Mouse (Mus musculus) midbrain, embryonic 16.5 days (tissue): Measurements from ENCODE around the gene Tomm20. TPM values are rescaled to one million over a fixed set of nuclear protein-coding genes. Genes with fewer than 3 reads are reported as not detected.

ENCODE experiments used
- ATAC-seq: fragments of 200-750 bp; cut with Nextera tagmentation; 2 replicates; pipeline ENCODE4 v1.8.0; 2017; ENCODE audit warnings: moderate TSS enrichment
- H3K27ac ChIP-seq: fragments of 300-500 bp; sonication (generic); 2 replicates; pipeline ENCODE4 v1.5.1; 2014; ENCODE audit warnings: mild to moderate bottlenecking, low read length, mixed read lengths
- H3K27me3 ChIP-seq: fragments of 300-500 bp; sonication (generic); 2 replicates; pipeline ENCODE4 v1.6.1; 2014; ENCODE audit warnings: low read depth, low read length, mixed read lengths; ENCODE audit not compliant: control insufficient read depth, insufficient read depth
- H3K36me3 ChIP-seq: fragments of 300-500 bp; sonication (generic); 2 replicates; pipeline ENCODE4 v1.6.1; 2014; ENCODE audit warnings: mild to moderate bottlenecking, low read length, moderate library complexity, mixed read lengths; ENCODE audit not compliant: control insufficient read depth, insufficient read depth
- H3K4me1 ChIP-seq: fragments of 300-500 bp; sonication (generic); 2 replicates; pipeline ENCODE4 v1.6.1; 2014; ENCODE audit warnings: mild to moderate bottlenecking, low read length, mixed read lengths; ENCODE audit not compliant: control insufficient read depth, insufficient read depth
- H3K4me2 ChIP-seq: fragments of 300-500 bp; sonication (generic); 2 replicates; pipeline ENCODE4 v1.6.1; 2014; ENCODE audit warnings: mild to moderate bottlenecking, low read length, mixed read lengths
- H3K4me3 ChIP-seq: fragments of 300-500 bp; sonication (generic); 2 replicates; pipeline ENCODE4 v1.5.1; 2014; ENCODE audit warnings: low read depth, mild to moderate bottlenecking, low read length, moderate library complexity, mixed read lengths
- H3K9ac ChIP-seq: fragments of 300-500 bp; sonication (generic); 2 replicates; pipeline ENCODE4 v1.6.1; 2014; ENCODE audit warnings: low read depth, low read length, mixed read lengths
- H3K9me3 ChIP-seq: fragments of 300-500 bp; sonication (generic); replicated peaks from 2 replicates; pipeline ENCODE4 v1.6.1; 2014; ENCODE audit warnings: mild to moderate bottlenecking, low read length, mixed read lengths; ENCODE audit not compliant: control insufficient read depth, poor library complexity, severe bottlenecking
- WGBS: fragments of 180-500 bp; shearing (Covaris S2); extraction: QIAGEN DNeasy Blood & Tissue Kit; methylation state at CpG from one replicate; pipeline ENCODE4 v1.1.7; 2014; 5-methylcytosine and 5-hydroxymethylcytosine counted together
- polyA plus RNA-seq: library from polyadenylated mRNA; unstranded; fragments of >200 nt; fragmentation: Nextera tagmentation; extraction: Ambion mirVana; gene quantifications from 2 replicates; pipeline ENCODE4 v1.2.1, GENCODE M21; 2015

Tomm20 gene
- polyA plus RNA-seq, 1 experiment from 2014 or later, result 220 TPM

GRCm38 (mm10) chr8:126907968-126908367 is 37.7 kb downstream of the Tomm20 start:
- WGBS, result 87% methylated on average over 9 of the region's 9 CpGs
- Histone ChIP-seq H3K4me1 (no peaks in the 10 kb centered on the region), H3K27me3 (no peaks in the 10 kb centered on the region), H3K27ac (no peak overlapping the region), H3K36me3 (no peaks in the 10 kb centered on the region), H3K4me3 (no peak overlapping the region), H3K9ac (no peak overlapping the region), H3K9me3 (no peaks in the 10 kb centered on the region), H3K4me2 (no peak overlapping the region)
- ATAC-seq, result no peak

GRCm38 (mm10) chr8:126907374-126907773 is 38.3 kb downstream of the Tomm20 start:
- no peak overlapping the region for H3K27ac ChIP-seq
- no peaks in the 10 kb centered on the region for H3K4me1 ChIP-seq
- 71% methylated on average over 3 of the region's 3 CpGs for WGBS
- peak; percentile 76 for ATAC-seq
- H3K4me2 ChIP-seq, result no peak overlapping the region
- H3K27me3 ChIP-seq, result no peaks in the 10 kb centered on the region
- H3K4me3 ChIP-seq, result no peak overlapping the region
- H3K9me3 ChIP-seq, result no peaks in the 10 kb centered on the region
- H3K9ac ChIP-seq, result no peak overlapping the region
- no peaks in the 10 kb centered on the region for H3K36me3 ChIP-seq

DNA sequence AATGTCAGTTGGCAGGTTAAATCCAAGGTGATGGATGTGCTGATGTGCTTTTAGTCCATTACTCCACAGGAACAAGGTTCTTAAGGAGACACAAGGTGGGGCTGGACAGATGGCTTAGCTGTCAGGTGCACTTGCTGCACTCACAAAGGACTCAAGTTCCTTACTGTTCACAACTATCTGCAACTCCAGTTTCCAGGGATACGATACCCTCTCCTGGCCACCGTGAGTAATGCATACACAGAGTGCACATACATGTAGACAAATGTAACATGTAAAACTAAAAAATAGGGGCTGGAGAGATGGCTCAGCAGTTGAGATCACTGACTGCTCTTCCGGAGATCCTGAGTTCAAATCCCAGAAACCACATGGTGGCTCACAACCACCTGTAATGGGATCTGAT is 40.3 kb downstream of the Tomm20 start:
- Histone ChIP-seq H3K36me3 (no peaks in the 10 kb centered on the region), H3K4me2 (no peak overlapping the region), H3K9me3 (no peaks in the 10 kb centered on the region), H3K9ac (no peak overlapping the region), H3K4me3 (no peak overlapping the region), H3K27me3 (no peaks in the 10 kb centered on the region), H3K4me1 (no peaks in the 10 kb centered on the region), H3K27ac (no peak overlapping the region)
- ATAC-seq, result no peak
- WGBS, result 92% methylated on average over 3 of the region's 3 CpGs

- Histone ChIP-seq H3K9me3 (no peaks in the 10 kb centered on the region), H3K9ac (no peak overlapping the region), H3K4me2 (no peak overlapping the region), H3K27me3 (no peaks in the 10 kb centered on the region), H3K4me1 (no peaks in the 10 kb centered on the region), H3K36me3 (no peaks in the 10 kb centered on the region), H3K4me3 (no peak overlapping the region), H3K27ac (no peak overlapping the region)
- 90% methylated on average over 9 of the region's 9 CpGs for WGBS
- ATAC-seq, result no peak
Measured at GRCm38 (mm10) chr8:126903927-126904326, 41.7 kb downstream of the Tomm20 start.

DNA sequence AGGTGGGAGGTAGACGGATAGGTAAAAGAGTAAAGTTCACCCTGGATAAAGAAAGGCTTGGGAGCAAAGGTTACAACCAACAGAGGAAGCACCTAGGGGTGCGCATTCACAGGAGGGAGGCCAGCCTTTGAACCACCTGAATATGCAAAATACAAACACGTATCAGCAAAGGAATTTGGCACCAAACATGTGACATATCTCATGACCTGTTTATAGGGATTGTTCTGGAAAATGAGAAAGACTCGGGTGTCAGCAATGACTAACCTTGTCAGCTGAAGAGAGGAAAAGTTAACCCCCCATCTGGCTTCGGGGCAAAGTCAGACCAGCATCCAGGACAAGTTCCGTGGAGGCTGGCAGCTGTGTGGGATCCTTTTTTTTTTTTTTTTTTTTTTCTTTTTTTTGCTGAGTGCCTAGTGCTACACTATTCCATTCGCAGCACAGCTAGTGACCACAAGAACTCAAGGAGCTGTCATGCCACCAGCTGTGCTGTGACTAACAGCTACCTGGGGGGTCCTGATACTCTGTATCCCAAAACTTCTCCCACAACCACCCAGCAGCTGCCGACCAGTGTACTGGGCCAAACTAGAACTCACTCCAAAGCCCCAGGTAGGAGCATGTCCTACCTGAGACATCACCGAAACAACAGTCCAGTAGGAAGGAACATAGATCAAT is 42.3 kb downstream of the Tomm20 start:
- Histone ChIP-seq H3K9ac (no peak overlapping the region), H3K9me3 (no peaks in the 10 kb centered on the region), H3K27me3 (no peaks in the 10 kb centered on the region), H3K27ac (no peak overlapping the region), H3K36me3 (no peaks in the 10 kb centered on the region), H3K4me1 (no peaks in the 10 kb centered on the region), H3K4me2 (no peak overlapping the region), H3K4me3 (no peak overlapping the region)
- 78% methylated on average over 9 of the region's 9 CpGs for WGBS
- ATAC-seq, result no peak

GRCm38 (mm10) chr8:126901612-126902011 is 44.0 kb downstream of the Tomm20 start:
- Histone ChIP-seq H3K36me3 (no peaks in the 10 kb centered on the region), H3K27ac (no peak overlapping the region), H3K4me3 (no peak overlapping the region), H3K4me1 (no peaks in the 10 kb centered on the region), H3K27me3 (no peaks in the 10 kb centered on the region), H3K4me2 (no peak overlapping the region), H3K9ac (no peak overlapping the region), H3K9me3 (no peaks in the 10 kb centered on the region)
- no peak for ATAC-seq
- 83% methylated on average over 1 of the region's 1 CpGs for WGBS

- H3K4me1 ChIP-seq, result no peaks in the 10 kb centered on the region
- no peaks in the 10 kb centered on the region for H3K9me3 ChIP-seq
- 80% methylated on average over 2 of the region's 2 CpGs for WGBS
- H3K27ac ChIP-seq, result no peak overlapping the region
- no peaks in the 10 kb centered on the region for H3K27me3 ChIP-seq
- no peak overlapping the region for H3K4me2 ChIP-seq
- no peak overlapping the region for H3K9ac ChIP-seq
- ATAC-seq, result no peak
- H3K4me3 ChIP-seq, result no peak overlapping the region
- no peaks in the 10 kb centered on the region for H3K36me3 ChIP-seq
Measured at GRCm38 (mm10) chr8:126901049-126901448, 44.6 kb downstream of the Tomm20 start.

- Histone ChIP-seq H3K27ac (0 out of 2 replicates have a peak overlapping the region, but pooled peaks have one; percentile 18), H3K9me3 (no peaks in the 10 kb centered on the region), H3K4me3 (no peak overlapping the region), H3K9ac (no peak overlapping the region), H3K27me3 (no peaks in the 10 kb centered on the region), H3K4me2 (no peak overlapping the region), H3K4me1 (0 out of 2 replicates have a peak, but pooled peaks cover 2% of the 10 kb centered on the region), H3K36me3 (no peaks in the 10 kb centered on the region)
- ATAC-seq, result no peak
- WGBS, result 57% methylated on average over 6 of the region's 6 CpGs
Measured at GRCm38 (mm10) chr8:126895133-126895532, 50.5 kb downstream of the Tomm20 start.

GRCm38 (mm10) chr8:126887639-126888006 is 58.0 kb downstream of the Tomm20 start:
- H3K36me3 ChIP-seq, result no peaks in the 10 kb centered on the region
- no peak for ATAC-seq
- H3K4me2 ChIP-seq, result no peak overlapping the region
- H3K27me3 ChIP-seq, result no peaks in the 10 kb centered on the region
- H3K9me3 ChIP-seq, result no peaks in the 10 kb centered on the region
- no peak overlapping the region for H3K27ac ChIP-seq
- H3K9ac ChIP-seq, result no peak overlapping the region
- H3K4me1 ChIP-seq, result peaks cover 10% of the 10 kb centered on the region
- H3K4me3 ChIP-seq, result no peak overlapping the region
- 87% methylated on average over 3 of the region's 3 CpGs for WGBS
